Mouse (Mus musculus) thymus, postnatal 25 days (tissue): Measurements from ENCODE around the gene Mical3.

Experiments used
- DNase-seq: peaks from one replicate; pipeline ENCODE4 v3.0.0; 2022

The Mical3 gene

DNA sequence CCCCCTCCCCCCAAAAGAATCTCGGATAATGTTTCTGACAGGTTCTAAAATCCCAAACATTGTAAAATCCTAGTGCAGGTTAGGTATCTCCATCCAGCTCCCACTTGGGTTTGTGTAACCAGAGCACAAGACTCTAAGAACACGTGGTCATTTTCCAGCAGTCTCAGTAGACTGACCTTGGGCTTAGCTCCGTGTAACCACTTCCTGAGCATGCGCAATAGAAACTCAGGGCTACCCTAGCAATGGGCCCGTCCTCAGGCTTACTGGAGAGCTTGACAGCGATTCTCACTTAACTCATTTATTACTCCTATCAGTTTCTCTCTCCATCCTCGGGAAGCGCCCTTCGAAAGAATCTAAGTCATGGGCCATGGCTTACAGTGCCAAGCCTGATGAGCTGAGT lies 236.3 kb downstream of the Mical3 start:
- no peak for DNase-seq

GRCm38 (mm10) chr6:120894089-120894488 lies 236.7 kb downstream of the Mical3 start:
- no peak for DNase-seq

DNA sequence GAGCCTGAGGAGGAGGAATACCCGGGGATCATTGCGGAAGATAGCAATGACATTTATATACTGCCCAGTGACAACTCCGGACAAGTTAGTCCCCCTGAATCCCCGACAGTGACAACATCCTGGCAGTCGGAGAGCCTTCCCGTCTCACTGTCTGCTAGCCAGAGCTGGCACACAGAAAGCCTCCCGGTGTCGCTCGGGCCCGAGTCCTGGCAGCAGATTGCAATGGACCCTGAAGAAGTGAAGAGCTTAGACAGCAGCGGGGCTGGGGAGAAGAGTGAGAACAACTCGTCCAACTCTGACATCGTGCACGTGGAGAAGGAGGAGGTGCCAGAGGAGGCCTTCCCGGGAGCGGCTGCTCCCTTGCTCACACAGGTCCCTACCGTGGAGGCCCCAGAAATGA lies 244.1 kb downstream of the Mical3 start:
- no peak for DNase-seq

- DNase-seq, result no peak
Observed at GRCm38 (mm10) chr6:120884436-120884835, 246.4 kb downstream of the Mical3 start.
